Mouse (Mus musculus): Measurements from ENCODE around the gene Exo5.

The Exo5 gene

GRCm38 (mm10) chr4:120905644-120906043 lies 19.2 kb downstream of the Exo5 start:
- no peak for DNase-seq (ENCODE audit: low spot score)

- DNase-seq (ENCODE audit: low spot score), result no peak
Measured at GRCm38 (mm10) chr4:120904533-120904932, 20.3 kb downstream of the Exo5 start.

GRCm38 (mm10) chr4:120895810-120896584 lies 28.8 kb downstream of the Exo5 start:
- DNase-seq (ENCODE audit: low spot score), result no peak

- no peak for DNase-seq (ENCODE audit: low spot score)
Measured at GRCm38 (mm10) chr4:120895226-120895625, 29.6 kb downstream of the Exo5 start.

GRCm38 (mm10) chr4:120894584-120894983 lies 30.2 kb downstream of the Exo5 start:
- DNase-seq (ENCODE audit: low spot score), result peak; percentile 48

GRCm38 (mm10) chr4:120893656-120894401 lies 31.0 kb downstream of the Exo5 start:
- peak; percentile 71 for DNase-seq (ENCODE audit: low spot score)

GRCm38 (mm10) chr4:120892516-120892915 lies 32.3 kb downstream of the Exo5 start:
- DNase-seq (ENCODE audit: low spot score), result no peak

GRCm38 (mm10) chr4:120891960-120892359 lies 32.9 kb downstream of the Exo5 start:
- no peak for DNase-seq (ENCODE audit: low spot score)

- DNase-seq (ENCODE audit: low spot score), result peak; percentile 72
Measured at GRCm38 (mm10) chr4:120890754-120891440, 33.9 kb downstream of the Exo5 start.

- DNase-seq (ENCODE audit: low spot score), result no peak
Measured at GRCm38 (mm10) chr4:120888884-120889283, 35.9 kb downstream of the Exo5 start.

GRCm38 (mm10) chr4:120887381-120888112 lies 37.3 kb downstream of the Exo5 start:
- peak; percentile 51 for DNase-seq (ENCODE audit: low spot score)

GRCm38 (mm10) chr4:120886811-120887210 lies 38.0 kb downstream of the Exo5 start:
- no peak for DNase-seq (ENCODE audit: low spot score)

GRCm38 (mm10) chr4:120886131-120886530 lies 38.7 kb downstream of the Exo5 start:
- DNase-seq (ENCODE audit: low spot score), result no peak

GRCm38 (mm10) chr4:120885208-120886120 lies 39.4 kb downstream of the Exo5 start:
- no peak for DNase-seq (ENCODE audit: low spot score)

- peak; percentile 39 for DNase-seq (ENCODE audit: low spot score)
Measured at GRCm38 (mm10) chr4:120882002-120882625, 42.7 kb downstream of the Exo5 start.

- DNase-seq (ENCODE audit: low spot score), result peak; percentile 38
Measured at GRCm38 (mm10) chr4:120880731-120881432, 43.9 kb downstream of the Exo5 start.

- DNase-seq (ENCODE audit: low spot score), result peak; percentile 60
Measured at GRCm38 (mm10) chr4:120879386-120879785, 45.4 kb downstream of the Exo5 start.

GRCm38 (mm10) chr4:120878728-120879127 lies 46.1 kb downstream of the Exo5 start:
- no peak for DNase-seq (ENCODE audit: low spot score)

- no peak for DNase-seq (ENCODE audit: low spot score)
Measured at GRCm38 (mm10) chr4:120875961-120876360, 48.9 kb downstream of the Exo5 start.
